ENCODE assay signal across 9 mouse cellular contexts in genomic region chr7:98572223-98572868, GRCm38 (mm10).
DNase-seq lines count a peak whose midpoint lies in the region; ATAC-seq lines count a peak whose summit lies in the region.
"Had no signal": no experiment of that assay in that cellular context is flagged by ENCODE, and none has a peak within 500 bp of the region (broad histone marks: within the 10 kb centered on the region; RNA-seq: fewer than 3 reads in every experiment).

No protein-coding gene starts in this region.

- H3K9me3 ChIP-seq in liver, embryonic 12.5 days (replicated peaks): no peaks in the 10 kb centered on the region
- H3K9me3 ChIP-seq in stomach, embryonic 14.5 days (ENCODE audit: control insufficient read depth, low read depth, low read length): no peaks in the 10 kb centered on the region
- H3K9me3 ChIP-seq: embryonic facial prominence, embryonic 12.5 days had no signal

- no peak overlapping the region for H3K4me2 ChIP-seq in liver, embryonic 12.5 days
- H3K4me2 ChIP-seq in stomach, embryonic 14.5 days (replicated peaks; ENCODE audit: low read depth, low read length): no peak overlapping the region
- H3K4me2 ChIP-seq: embryonic facial prominence, embryonic 12.5 days had no signal

- H3K36me3 ChIP-seq in liver, embryonic 12.5 days: no peaks in the 10 kb centered on the region
- no peaks in the 10 kb centered on the region for H3K36me3 ChIP-seq in stomach, embryonic 14.5 days (ENCODE audit: control insufficient read depth, insufficient read depth, low read length)
- H3K36me3 ChIP-seq: embryonic facial prominence, embryonic 12.5 days had no signal

- H3K4me3 ChIP-seq in liver, embryonic 12.5 days: no peak overlapping the region
- H3K4me3 ChIP-seq in stomach, embryonic 14.5 days (ENCODE audit: low read depth, low read length): no peak overlapping the region
- H3K4me3 ChIP-seq: embryonic facial prominence, embryonic 12.5 days had no signal

- H3K4me1 ChIP-seq in liver, embryonic 12.5 days: peaks cover 29% of the 10 kb centered on the region
- peaks cover 14% of the 10 kb centered on the region; the same call in 1 of the 2 replicates for H3K4me1 ChIP-seq in stomach, embryonic 14.5 days (ENCODE audit: control insufficient read depth, insufficient read depth, low read length)

- 23% methylated on average over 10 of the region's 10 CpGs for WGBS in liver, embryonic 12.5 days (ENCODE audit: insufficient replicate concordance)
- 35% methylated on average over 10 of the region's 10 CpGs for WGBS in stomach, embryonic 14.5 days

- peak overlapping the region; percentile 70 for H3K27ac ChIP-seq in liver, embryonic 12.5 days
- H3K27ac ChIP-seq in stomach, embryonic 14.5 days (ENCODE audit: low read length): peak overlapping the region; percentile 66; the same call in 1 of the 2 replicates
- H3K27ac ChIP-seq: embryonic facial prominence, embryonic 12.5 days had no signal

- H3K27me3 ChIP-seq in liver, embryonic 12.5 days (replicated peaks): no peaks in the 10 kb centered on the region
- H3K27me3 ChIP-seq in stomach, embryonic 14.5 days (ENCODE audit: control insufficient read depth, insufficient read depth, low read length): no peaks in the 10 kb centered on the region
- H3K27me3 ChIP-seq: embryonic facial prominence, embryonic 12.5 days had no signal

- ATAC-seq in liver, embryonic 12.5 days: peak; percentile 46
- ATAC-seq in stomach, embryonic 14.5 days (ENCODE audit: insufficient number of reproducible peaks, insufficient read depth, low FRiP score, low read depth): peak; percentile 20; the same call in 1 of the 2 replicates

- intact Hi-C loops in heart, postnatal 25 days (cut with DNase I): no loop called here

- peak; percentile 2 for DNase-seq in urinary bladder, postnatal 10 days (ENCODE audit: low spot score)
- no peak for DNase-seq in urinary bladder, postnatal 25 days (ENCODE audit: low spot score)
- DNase-seq in heart, postnatal 25 days (ENCODE audit: low spot score): peak; percentile 72
- DNase-seq in thymus, postnatal 0 days (ENCODE audit: low spot score): no peak
- no peak for DNase-seq in layer of hippocampus, postnatal 10 days (ENCODE audit: low spot score in 2 of 2)
- no peak for DNase-seq in cerebellum, adult 8-10 months

- H3K9ac ChIP-seq in liver, embryonic 12.5 days: no peak overlapping the region
- H3K9ac ChIP-seq in stomach, embryonic 14.5 days (replicated peaks; ENCODE audit: low read depth, low read length): no peak overlapping the region
- H3K9ac ChIP-seq: embryonic facial prominence, embryonic 12.5 days had no signal

Comparison
In these comparisons a context has a peak if more than half of its experiments do, and no peak if none do; other contexts are left out.
1. DNase-seq: peak in urinary bladder, postnatal 10 days (single experiment) and heart, postnatal 25 days (single experiment); none in urinary bladder, postnatal 25 days (single experiment), thymus, postnatal 0 days (single experiment), layer of hippocampus, postnatal 10 days (0 of 2) and cerebellum, adult 8-10 months (single experiment).